Mouse (Mus musculus): ENCODE measurements around the gene Krt9.
A peak's percentile ranks its signal among the peaks of the same experiment; 100 is the strongest.

Krt9 gene

GRCm38 (mm10) chr11:100148615-100149330 lies 44.3 kb downstream of the Krt9 start, which contains the start of gene Krt19:
Krt19 (minus strand) TSS chr11:100148665.
- no peak for DNase-seq (ENCODE audit: low spot score in 2 of 2)

GRCm38 (mm10) chr11:100147566-100148353 lies 45.3 kb downstream of the Krt9 start:
- no peak for DNase-seq (ENCODE audit: low spot score in 2 of 2)

GRCm38 (mm10) chr11:100145858-100146560 lies 47.0 kb downstream of the Krt9 start:
- peak; percentile 55 to 77 for DNase-seq (ENCODE audit: low spot score in 2 of 2)

- no peak for DNase-seq (ENCODE audit: low spot score in 2 of 2)
Observed at GRCm38 (mm10) chr11:100145104-100145503, 47.9 kb downstream of the Krt9 start.

- DNase-seq (ENCODE audit: low spot score in 2 of 2), result no peak
Observed at GRCm38 (mm10) chr11:100140966-100141365, 52.1 kb downstream of the Krt9 start.

GRCm38 (mm10) chr11:100139391-100139790 lies 53.7 kb downstream of the Krt9 start:
- DNase-seq (ENCODE audit: low spot score in 2 of 2), result no peak

- no peak for DNase-seq (ENCODE audit: low spot score in 2 of 2)
Observed at GRCm38 (mm10) chr11:100138809-100139208, 54.2 kb downstream of the Krt9 start.

- no peak for DNase-seq (ENCODE audit: low spot score in 2 of 2)
Observed at GRCm38 (mm10) chr11:100137693-100138092, 55.4 kb downstream of the Krt9 start.
